Mouse (Mus musculus): ENCODE measurements around the gene Insig1.

DNA sequence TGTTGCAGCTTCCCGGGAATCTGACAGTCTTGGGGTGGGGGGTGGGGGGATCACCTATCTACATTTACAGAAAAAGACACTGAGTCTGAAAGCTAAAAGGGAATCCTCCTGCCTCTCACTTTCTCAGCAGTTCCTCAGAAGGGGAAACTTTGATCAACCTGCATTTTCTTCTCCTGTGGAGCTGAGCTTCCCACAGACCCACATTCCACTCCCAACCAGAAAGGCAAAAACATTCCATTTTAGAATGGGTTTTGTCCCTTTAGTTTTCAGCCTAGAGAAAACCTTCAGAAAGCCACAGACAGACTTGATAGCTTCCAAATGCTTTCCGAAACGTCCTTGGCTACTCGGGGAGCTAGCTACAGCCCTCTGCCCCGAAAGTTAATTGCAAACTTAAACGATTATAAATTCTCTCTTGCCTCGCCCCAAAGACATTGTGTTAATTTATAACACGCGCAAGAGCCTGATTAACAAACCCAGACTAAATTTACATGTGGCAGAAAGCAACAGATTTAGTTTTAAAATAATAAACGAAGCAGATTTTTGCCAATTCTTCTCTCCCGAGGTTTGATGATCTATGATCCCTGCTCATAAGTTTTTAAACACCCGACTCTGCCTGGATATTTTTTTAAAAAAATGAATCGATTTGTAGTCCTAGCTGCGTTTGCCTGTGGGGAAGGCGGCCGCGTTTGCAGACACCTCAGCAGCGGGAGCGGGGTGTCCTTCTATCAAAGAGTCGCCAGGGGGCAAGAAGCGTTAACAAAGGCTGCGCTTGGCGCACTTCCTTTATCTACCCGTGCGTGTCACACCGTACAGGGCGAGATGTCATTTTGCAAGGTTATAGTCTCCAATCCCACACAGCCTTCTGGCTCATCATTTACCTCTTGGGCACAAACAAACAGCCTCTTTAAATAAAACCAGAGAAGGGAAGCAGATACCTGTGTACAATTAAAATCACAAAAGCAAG lies 51.6 kb downstream of the Insig1 start:
- no peak for TF ChIP-seq CTCF (IDR thresholded peaks at IDR 0.05; ENCODE audit: low read depth, low read length)
- no peak for TF ChIP-seq POLR2AphosphoS5 (IDR thresholded peaks at IDR 0.05; ENCODE audit: insufficient replicate concordance, low read depth, low read length)
- TF ChIP-seq TAL1 (conservative IDR thresholded peaks at IDR 0.05; ENCODE audit: low read depth, low read length): no peak
- TF ChIP-seq GATA1 (IDR thresholded peaks at IDR 0.05; ENCODE audit: borderline replicate concordance, low read length): no peak
